Mouse (Mus musculus): ENCODE data around the gene Rbfox2.

- TF ChIP-seq EP300 (IDR thresholded peaks at IDR 0.05; ENCODE audit: low read depth) = no peak
- no peak for TF ChIP-seq CTCF (IDR thresholded peaks at IDR 0.05; ENCODE audit: low read depth)
Measured at GRCm38 (mm10) chr15:77078786-77079185, 228.0 kb downstream of the Rbfox2 start.

All from liver, embryonic 14.5 days (tissue).